Mouse (Mus musculus) activated CD4-positive, CD25-positive, alpha-beta regulatory T cell, adult 4 months (primary cell): Measurements from ENCODE around the gene Lsm2. TPM values are rescaled to one million over a fixed set of nuclear protein-coding genes. Genes with fewer than 3 reads are reported as not detected.
A peak's percentile ranks its signal among the peaks of the same experiment; 100 is the strongest.
"Not testable (repeated sequence)": the region's sequence is repeated elsewhere in the genome, so short reads cannot be mapped to it uniquely, and the experiment has no call there.

Experiments
- ATAC-seq: one replicate; pipeline ENCODE4 v1.8.0; 2017
- polyA plus RNA-seq, 2 experiments: library from polyadenylated mRNA; unstranded; fragments of 100-300 nt; shearing (Covaris generic); gene quantifications; one replicate each; pipeline ENCODE4 v1.2.1; 2017

Gene Lsm2
- polyA plus RNA-seq, 2 experiments from 2014 or later = 45.5 to 61.3 TPM

DNA sequence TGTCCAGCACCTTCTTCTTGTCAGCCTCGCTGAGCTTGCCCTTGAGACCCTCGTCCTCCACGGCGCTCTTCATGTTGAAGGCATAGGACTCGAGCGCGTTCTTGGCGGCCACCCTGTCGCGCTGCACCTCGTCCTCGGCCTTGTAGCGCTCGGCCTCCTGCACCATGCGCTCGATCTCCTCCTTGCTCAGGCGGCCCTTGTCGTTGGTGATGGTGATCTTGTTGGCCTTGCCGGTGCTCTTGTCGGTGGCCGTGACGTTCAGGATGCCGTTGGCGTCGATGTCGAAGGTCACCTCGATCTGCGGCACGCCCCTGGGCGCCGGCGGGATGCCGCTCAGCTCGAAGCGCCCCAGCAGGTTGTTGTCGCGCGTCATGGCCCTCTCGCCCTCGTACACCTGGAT is 24.4 kb upstream of the Lsm2 start:
- ATAC-seq = not testable (repeated sequence)

DNA sequence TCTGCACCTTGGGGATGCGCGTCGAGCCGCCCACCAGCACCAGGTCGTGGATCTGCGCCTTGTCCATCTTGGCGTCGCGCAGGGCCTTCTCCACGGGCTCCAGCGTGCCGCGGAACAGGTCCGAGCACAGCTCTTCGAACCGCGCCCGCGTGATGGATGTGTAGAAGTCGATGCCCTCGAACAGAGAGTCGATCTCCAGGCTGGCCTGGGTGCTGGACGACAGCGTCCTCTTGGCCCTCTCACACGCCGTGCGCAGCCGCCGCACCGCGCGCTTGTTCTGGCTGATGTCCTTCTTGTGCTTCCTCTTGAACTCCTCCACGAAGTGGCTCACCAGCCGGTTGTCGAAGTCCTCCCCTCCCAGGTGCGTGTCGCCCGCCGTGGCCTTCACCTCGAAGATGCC is 23.7 kb upstream of the Lsm2 start:
- not testable (repeated sequence) for ATAC-seq

DNA sequence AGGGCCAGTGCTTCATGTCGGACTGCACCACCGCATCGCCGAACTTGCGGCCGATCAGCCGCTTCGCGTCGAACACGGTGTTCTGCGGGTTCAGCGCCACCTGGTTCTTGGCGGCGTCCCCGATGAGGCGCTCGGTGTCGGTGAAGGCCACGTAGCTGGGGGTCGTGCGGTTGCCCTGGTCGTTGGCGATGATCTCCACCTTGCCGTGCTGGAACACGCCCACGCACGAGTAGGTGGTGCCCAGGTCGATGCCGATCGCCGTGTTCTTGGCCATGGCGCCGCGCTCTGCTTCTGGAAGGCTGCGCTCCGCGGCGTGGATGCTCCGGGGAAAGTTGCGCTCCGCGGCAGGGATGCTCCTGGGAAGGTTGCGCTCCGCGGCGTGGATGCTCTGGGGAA is 22.9 kb upstream of the Lsm2 start:
- ATAC-seq = peak; percentile 28

DNA sequence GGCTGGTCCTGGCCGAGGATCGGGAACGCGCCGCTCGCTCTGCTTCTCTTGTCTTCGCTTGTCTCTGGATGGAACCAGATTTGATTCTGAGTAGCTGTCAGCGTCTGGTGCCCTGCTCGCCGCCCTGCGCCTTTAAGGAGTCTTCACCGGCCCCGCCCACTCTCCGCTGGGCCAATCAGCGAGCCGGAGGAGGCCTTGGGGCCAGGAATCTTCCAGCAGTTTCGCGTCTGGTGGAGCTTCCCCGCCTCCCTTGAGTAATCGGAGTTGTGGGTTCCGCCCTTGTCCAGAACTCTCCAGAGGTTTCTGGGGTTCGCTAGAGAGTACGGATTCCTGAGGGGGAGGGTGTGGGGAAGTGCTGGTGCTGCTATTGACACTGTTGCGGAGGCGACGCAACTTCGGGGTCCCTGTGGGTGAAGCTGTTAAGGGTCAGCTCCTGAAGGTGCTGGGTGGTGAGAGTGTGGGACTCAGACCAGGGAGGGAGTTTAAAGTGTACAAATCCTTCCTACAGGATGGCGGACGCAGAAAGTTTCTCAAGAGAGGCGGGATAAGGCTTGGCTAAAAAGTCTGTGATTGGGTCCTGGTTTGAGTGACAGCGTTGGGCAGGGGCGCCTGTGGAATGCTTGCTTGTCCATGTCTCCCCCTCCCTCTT is 22.4 kb upstream of the Lsm2 start, which contains the start of gene Hspa1b:
Hspa1b (minus strand) TSS at position 109 of the 649 bp plus-strand sequence.
- ATAC-seq = peak; percentile 90

DNA sequence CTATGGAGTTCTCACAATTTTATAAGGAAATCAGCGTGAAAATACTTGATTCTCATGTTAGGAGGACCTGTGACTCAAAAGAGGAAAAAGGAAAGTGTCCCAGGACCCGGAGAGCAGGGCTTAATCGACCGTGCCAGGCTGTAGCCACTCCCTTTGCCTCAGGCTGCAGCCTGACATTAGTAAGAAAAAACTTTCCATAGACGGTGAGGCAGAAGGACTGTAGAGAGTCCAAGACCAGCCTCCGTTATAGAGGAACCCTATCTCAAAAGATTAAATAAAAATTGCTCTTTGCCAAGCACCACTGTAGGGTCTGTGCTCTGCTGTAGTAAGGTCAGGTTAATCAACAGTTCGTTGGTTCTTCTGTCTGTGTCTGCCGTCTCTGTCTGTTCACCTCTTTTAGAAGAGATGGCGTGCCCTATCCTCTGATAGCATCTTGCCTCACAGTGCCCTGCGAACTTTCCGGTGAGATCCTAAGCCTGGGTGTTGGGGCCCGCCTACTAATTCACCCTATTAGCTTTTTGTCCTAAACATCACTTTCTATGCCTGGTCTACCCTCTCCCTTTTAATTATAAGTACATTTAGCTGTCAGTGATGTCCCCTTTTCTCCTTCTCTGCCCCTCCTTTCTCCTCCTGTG is 21.7 kb upstream of the Lsm2 start:
- no peak for ATAC-seq

DNA sequence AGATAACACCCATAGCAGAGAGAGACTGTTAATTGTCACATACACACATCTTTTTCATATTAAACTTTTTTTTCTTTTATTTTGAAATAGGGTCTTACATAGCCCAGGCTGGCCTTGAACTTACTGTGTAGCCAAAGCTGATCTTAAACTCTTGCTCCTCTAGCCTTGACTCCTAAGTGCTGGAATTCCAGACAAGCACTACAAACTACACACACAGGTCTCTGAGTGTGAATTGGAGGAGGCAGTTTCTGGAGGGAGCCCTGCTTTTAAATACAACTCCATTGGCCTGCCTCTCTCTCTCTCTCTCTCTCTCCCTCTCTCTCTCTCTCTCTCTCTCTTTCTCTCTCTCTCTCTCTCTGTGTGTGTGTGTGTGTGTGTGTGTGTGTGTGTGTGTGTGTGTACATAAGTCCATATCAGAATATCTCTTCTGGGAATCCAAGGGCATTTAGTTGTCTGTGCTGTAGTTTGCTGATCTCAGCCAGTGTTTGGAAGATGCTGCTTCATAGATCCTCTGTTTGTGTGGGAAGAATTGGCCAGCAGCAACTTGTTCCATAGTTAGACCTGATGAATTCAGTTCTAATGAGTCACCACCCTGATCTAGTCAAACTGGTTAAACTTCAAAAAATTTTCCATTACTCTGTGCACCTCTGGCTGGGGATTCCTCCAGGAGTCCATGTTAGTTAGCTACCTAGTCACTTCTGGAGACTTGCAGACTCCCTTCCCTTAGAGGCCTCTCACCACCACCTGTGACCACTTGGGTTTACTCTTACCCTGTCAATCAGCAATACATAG is 20.8 kb upstream of the Lsm2 start:
- ATAC-seq = no peak

DNA sequence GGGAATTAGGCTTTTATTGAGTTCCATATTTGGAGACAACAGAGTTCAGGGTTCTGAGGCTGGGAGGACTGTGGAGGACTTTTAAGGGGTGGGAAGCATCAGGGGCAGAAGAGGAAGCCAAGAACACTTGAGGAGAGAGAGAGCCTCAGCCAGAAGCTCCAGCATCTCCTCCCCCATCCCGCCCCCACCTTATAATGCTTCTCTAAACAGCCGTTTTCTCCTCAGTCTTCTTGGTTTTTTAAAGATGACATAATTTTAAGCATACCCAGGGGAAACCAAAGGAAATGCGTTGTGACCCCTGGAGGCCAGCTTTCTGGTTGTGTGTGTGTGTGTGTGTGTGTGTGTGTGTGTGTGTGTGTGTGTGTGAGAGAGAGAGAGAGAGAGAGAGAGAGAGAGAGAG is 19.5 kb upstream of the Lsm2 start:
- no peak for ATAC-seq

DNA sequence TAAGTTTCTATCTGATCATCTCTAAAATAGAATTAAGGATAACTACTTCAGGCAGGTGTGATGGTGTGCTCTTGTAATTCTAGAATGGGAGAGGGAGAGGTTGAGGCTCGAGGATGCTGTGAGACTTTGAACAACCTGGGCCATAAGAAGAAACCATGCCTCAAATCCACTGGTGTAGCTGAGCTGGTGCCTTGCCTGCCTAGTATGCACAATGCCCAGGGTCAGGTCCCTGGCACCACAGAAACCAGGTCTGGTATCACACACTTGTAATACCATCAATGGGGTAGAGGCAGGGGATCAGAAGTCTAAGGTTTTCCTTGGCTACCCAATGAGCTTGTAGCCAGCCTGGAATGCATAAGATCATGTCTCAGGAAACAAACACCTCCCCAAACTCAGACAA is 18.8 kb upstream of the Lsm2 start:
- no peak for ATAC-seq

DNA sequence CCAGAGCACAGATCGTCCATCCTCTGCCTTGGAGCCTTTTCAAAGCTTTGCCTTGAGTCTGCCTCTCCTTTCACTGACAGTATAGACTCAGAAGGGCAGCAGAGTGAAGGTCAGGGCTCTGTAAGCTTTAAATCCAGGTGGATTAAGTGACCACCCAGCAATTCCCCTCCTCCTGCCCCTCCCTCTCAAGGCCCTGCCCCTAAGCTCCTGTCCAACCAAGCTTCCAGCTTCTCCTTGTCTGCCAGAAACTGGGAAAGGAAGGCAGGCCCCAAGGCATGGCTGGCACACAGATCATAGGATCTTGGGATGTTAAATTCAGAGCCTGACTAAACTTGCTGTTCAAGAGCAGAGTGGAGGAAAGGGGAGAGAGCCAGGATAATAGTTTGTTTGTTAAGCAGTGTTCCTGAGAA is 17.0 kb upstream of the Lsm2 start:
- ATAC-seq = no peak

DNA sequence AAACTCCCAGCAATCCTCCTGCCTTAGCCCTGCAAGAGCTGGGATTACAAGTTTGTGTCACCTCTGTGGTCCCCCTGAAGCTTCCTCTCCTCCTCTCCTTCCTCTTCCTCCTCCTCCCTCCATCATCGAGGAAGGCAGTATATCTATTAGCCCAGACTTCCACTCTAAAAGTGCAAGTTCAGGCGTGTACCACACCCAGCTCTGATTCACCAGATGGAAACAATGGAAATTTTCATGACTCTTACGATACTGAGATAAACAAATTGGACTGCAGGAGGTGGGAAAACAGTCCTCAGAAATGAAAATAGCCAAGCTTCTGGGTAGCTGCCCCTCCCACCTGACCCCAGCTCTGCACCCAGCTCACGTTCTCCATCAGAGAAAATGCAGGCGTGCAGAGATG is 16.0 kb upstream of the Lsm2 start:
- ATAC-seq = no peak

DNA sequence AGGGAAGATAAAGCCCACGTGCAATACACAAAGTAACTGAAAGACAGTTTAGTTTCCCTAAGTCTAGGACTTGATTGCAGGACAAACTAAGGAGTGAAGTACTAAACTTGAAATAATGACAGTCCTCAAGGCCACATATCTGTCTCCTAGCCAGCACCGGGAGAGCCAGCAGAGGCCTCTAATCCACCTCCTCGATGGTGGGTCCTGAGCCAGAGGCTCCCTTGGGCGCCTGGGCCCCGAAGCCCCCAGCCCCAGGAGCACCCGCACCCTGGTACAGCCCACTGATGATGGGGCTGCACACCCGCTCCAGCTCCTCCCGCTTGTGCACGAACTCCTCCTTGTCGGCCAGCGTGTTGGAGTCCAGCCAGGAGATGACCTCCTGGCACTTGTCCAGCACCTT is 11.8 kb upstream of the Lsm2 start, which contains the start of gene Gm20481:
Gm20481 (plus strand) TSS at position 91 of the 400 bp plus-strand sequence.
- not testable (repeated sequence) for ATAC-seq

DNA sequence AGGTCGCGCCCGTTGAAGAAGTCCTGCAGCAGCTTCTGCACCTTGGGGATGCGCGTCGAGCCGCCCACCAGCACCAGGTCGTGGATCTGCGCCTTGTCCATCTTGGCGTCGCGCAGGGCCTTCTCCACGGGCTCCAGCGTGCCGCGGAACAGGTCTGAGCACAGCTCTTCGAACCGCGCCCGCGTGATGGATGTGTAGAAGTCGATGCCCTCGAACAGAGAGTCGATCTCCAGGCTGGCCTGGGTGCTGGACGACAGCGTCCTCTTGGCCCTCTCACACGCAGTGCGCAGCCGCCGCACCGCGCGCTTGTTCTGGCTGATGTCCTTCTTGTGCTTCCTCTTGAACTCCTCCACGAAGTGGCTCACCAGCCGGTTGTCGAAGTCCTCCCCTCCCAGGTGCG is 10.8 kb upstream of the Lsm2 start:
- not testable (repeated sequence) for ATAC-seq

DNA sequence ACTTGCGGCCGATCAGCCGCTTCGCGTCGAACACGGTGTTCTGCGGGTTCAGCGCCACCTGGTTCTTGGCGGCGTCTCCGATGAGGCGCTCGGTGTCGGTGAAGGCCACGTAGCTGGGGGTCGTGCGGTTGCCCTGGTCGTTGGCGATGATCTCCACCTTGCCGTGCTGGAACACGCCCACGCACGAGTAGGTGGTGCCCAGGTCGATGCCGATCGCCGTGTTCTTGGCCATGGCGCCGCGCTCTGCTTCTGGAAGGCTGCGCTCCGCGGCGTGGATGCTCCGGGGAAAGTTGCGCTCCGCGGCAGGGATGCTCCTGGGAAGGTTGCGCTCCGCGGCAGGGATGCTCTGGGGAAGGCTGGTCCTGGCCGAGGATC is 10.0 kb upstream of the Lsm2 start:
- peak; percentile 13 for ATAC-seq

DNA sequence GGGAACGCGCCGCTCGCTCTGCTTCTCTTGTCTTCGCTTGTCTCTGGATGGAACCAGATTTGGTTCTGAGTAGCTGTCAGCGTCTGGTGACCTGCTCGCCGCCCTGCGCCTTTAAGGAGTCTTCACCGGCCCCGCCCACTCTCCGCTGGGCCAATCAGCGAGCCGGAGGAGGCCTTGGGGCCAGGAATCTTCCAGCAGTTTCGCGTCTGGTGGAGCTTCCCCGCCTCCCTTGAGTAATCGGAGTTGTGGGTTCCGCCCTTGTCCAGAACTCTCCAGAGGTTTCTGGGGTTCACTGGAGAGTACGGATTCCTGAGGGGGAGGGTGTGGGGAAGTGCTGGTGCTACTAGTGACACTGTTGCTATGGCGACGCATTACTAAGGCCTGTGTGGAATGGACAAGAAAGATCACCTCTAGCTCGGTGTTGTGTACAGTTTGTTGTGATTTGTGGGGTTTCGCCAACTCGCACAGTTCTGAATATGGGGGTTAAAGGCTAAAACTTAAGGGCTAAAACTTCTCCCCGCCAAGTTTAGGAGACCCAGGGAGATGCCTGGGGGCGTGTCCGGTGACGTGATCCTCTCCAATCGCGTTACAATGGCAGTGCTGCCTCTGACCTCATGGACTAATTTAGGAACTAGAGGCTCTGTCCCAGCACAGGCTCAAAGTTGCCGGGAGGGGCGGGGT is 9.5 kb upstream of the Lsm2 start, which contains the start of the genes Hspa1a and Hspa1l:
Hspa1a (minus strand) TSS at position 88 of the 681 bp plus-strand sequence.
Hspa1l (plus strand) TSS at position 635 of the 681 bp plus-strand sequence.
- peak; percentile 95 for ATAC-seq

DNA sequence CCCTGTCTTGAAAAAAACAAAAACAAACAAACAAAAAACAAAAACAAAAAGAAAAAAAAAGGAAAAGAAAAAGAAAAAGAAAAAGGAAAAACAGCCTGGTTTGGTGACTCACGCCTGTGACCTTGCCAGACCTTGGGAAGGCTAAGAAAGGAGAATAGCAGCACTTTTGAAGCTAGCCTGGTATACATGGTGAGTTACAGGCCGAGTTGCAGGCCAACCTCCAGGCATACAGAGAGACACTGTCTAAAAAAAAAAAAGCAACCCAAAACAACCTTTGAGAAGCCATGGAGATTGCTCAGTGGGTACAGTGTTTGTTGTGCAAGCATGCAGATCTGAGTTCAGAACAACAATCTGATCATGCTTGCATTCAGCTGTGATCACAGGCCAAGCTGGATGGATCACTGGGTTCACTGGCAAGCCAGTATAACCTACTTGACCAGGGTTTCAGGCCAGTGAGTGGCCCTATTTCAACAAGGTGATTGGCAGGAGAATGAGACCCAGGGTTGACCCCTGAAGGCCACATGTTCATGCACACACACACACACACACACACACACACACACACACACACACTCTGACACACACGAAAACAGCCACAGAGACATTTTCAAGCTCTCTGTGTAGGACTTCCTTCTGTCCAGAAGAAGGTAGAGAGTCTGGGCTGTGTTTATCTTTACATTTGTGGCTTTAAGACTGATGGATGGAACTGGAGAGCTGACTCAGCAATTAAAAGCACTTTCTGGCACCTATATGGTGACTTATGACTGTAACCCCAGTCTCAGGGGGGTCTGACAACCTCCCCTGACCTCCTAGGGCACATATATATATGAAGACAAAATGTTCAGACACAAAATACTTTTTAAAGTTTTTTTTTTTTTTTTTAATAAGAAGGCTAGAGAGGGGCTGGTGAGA is 5.8 kb upstream of the Lsm2 start:
- no peak for ATAC-seq

DNA sequence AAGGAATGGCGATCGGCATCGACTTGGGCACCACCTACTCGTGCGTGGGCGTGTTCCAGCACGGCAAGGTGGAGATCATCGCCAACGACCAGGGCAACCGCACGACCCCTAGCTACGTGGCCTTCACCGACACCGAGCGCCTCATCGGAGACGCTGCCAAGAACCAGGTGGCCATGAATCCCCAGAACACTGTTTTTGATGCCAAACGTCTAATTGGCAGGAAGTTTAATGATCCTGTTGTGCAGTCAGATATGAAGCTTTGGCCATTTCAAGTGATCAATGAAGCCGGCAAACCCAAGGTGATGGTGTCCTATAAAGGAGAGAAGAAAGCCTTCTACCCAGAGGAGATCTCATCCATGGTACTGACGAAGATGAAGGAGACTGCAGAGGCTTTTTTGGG is 4.7 kb upstream of the Lsm2 start:
- no peak for ATAC-seq

DNA sequence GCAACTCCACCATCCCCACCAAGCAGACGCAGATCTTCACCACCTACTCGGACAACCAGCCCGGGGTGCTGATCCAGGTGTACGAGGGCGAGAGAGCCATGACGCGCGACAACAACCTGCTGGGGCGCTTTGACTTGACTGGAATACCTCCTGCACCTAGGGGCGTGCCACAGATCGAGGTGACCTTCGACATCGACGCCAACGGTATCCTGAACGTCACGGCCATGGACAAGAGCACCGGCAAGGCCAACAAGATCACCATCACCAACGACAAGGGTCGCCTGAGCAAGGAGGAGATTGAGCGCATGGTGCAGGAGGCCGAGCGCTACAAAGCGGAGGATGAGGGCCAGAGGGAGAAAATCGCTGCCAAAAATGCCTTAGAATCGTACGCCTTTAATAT is 3.4 kb upstream of the Lsm2 start:
- no peak for ATAC-seq

DNA sequence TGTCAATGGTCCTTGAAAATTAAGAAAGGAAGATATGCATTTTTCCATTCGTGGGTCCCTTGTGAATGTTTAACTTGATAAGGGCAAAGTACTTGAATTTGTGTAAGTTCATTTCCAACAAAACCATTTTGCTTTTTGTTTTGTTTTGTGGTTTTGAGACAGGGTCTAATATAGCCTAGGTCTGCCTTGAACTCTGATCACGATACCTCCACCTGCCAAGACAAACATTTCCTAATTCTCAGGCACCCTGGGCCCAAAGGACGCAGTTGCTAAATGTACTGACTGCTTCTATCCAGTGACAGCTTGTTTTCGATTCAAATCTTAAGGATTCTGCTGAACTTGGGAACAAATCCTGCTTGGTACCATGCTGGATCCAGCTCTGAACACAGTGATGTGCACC is 2.0 kb upstream of the Lsm2 start:
- no peak for ATAC-seq

DNA sequence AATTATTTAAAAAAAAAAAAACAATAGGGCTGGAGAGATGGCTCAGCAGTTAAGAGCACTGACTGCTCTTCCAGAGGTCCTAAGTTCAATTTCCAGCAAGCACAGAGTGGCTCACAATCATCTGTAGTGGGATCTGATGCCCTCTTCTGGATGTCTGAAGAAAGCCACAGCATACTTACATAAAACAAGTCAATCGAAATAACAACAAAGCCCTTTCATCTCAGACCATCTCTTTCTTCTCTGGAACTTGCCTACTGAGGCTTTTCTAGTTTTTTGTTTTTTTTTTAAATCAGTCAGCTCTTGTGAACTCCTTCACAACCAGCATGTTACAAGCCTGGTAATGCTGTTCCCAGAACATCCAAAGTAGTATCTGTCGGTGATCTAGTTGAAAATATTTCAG is 1.0 kb upstream of the Lsm2 start:
- peak; percentile 45 for ATAC-seq

DNA sequence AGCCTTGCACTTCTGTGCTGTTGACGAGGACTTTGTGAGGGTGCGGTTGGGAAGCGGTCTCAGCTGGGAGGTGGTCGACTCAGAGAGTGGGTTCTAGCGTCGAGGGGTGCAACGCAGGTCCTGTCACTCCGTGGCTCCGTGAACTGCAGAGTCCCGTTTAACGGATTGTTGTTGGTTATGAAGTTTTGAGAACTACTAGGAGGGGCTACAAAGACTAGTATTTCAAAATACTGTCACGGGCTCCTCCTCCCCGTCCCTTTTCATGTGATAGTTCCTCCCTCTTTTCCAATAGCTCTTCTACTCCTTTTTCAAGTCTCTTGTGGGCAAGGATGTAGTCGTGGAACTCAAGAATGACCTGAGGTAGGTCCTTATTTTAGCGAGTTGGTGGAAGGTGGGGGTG is 666 bp downstream of the Lsm2 start:
- no peak for ATAC-seq

DNA sequence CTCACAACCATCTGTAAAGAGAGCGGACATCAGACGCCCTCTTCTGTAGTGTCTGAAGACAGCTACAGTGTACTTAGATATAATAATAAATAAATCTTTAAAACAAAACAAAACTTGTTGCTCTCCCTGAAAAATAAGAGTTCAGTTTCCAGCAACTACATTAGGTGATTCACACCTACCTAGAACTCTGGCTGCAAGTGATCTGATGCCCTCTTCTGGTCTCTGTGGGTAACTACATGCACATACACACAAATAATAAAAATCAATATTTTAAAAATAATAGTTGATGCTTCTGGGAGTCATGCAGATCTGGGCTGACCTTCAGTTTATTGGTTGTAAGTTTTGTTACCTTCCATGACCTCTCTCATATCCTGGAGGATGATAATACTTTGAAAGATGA is 2.6 kb downstream of the Lsm2 start:
- ATAC-seq = no peak

DNA sequence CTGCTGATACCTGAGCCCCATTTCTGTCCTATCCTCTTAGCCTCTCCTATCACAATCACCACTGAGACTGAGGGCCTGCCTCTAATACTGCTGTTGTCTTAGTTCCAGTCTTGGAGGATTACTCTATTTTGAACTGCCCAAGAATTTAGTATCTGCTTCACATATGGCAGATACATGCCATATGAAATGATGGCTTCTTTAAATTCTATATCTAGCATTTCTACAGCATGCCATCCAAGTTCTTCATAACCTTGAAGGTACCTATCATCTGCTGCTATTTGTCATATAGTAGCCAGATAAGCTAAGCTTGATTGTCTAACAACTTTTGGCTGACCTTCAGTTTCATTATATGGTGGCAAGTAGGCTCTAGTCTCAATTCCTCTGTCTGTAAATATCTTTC is 13.1 kb downstream of the Lsm2 start:
- ATAC-seq = no peak
